Mouse (Mus musculus) Patski (cell line): ENCODE data around the gene Otol1. TPM values are rescaled to one million over a fixed set of nuclear protein-coding genes. Genes with fewer than 3 reads are reported as not detected.

ENCODE experiments used
- ATAC-seq: fragments of 100-300 bp; one replicate; pipeline ENCODE4 v1.8.0; 2021
- CTCF ChIA-PET: fragments of 350-600 bp; sonication (Branson Sonifier 250); formaldehyde crosslinking; loops from one replicate; lab custom pipeline; 2022; ENCODE audit warnings: inconsistent platforms; lab: Charles Lee
- POLR2A ChIA-PET: fragments of 350-600 bp; sonication (Branson Sonifier 250); formaldehyde crosslinking; loops from one replicate; lab custom pipeline; 2022; ENCODE audit warnings: antibody characterized with exemption, inconsistent platforms; lab: Charles Lee
- DNase-seq: peaks from one replicate; pipeline ENCODE4 v3.0.0-alpha.2; 2011; ENCODE audit warnings: low read depth, low spot score
- H3K27me3 ChIP-seq: fragments of 371-371 bp; one replicate; pipeline ENCODE4 v1.5.1; 2021
- CTCF ChIP-seq: fragments of 100-300 bp; IDR thresholded peaks from one replicate; pipeline ENCODE4 v1.5.1; 2021
- in situ Hi-C: fragments of 300-500 bp; cut with MboI; formaldehyde crosslinking; loops from 3 replicates; pipeline ENCODE4 v1.11.1; 2018; ENCODE audit warnings: low pct_unique_long_range_greater_than_20kb, mixed read lengths
- polyA plus RNA-seq: library from polyadenylated mRNA; unstranded; gene quantifications from one replicate; pipeline ENCODE4 v1.2.3, GENCODE M21; 2021

Gene Otol1
- not detected for polyA plus RNA-seq

DNA sequence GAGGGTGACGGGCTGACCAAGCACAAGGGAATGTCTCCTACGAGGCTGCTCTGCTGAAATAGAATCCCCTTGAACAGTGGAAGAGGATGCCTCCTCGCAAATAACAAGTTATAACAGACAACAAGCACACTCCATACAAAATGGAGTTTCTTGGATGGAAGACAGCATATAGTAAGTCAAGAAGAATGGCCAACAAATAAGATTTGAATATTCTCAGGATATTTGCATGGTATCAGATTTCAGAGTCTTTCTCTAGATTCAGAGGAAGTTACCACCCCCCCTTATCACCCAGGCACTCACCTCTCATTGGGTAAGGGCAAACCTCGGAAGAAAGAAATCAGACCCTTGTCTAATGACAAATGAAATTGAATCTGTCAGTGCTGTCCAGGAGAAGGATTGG, at the start of gene Otol1:
Gene Otol1, plus strand, starts transcription at position 301 of the 400 bp plus-strand sequence.
- peaks cover 7% of the 10 kb centered on the region for H3K27me3 ChIP-seq
- DNase-seq (no peak), ATAC-seq (no peak)
- no peak for TF ChIP-seq CTCF
- ChIA-PET CTCF (no interaction called here), POLR2A (no interaction called here)
- in situ Hi-C loops: no loop called here

DNA sequence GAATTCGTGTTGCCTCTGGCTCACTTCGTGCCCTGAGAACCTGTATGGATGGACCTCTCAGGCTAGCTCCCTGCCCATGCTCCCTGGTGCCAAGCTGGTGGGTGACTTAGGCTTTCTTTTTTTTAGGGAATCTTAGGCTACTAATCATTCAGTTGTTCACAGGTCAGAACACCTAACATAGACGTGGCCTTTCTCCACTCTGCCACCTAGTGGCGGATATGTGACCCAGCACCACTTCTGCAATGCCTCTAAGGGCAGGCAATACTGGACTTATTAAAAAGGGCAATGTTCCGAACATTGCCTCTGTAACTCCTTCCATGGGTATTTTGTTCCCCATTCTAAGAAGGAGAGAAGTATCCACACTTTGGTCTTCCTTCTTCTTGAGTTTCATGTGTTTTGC, 45.2 kb upstream of the Otol1 start:
- ChIA-PET CTCF (interaction anchor here (0.6 to 1.6 kb wide), 3 partner anchors 9 to 41 kb away, joined by 3 to 4 read pairs (median 4); no protein-coding TSS in a partner anchor), POLR2A (no interaction called here)
- ATAC-seq: peak; percentile 37
- TF ChIP-seq CTCF: peak; percentile 76
- in situ Hi-C loops: no loop called here
- H3K27me3 ChIP-seq: no peaks in the 10 kb centered on the region
- DNase-seq: no peak

DNA sequence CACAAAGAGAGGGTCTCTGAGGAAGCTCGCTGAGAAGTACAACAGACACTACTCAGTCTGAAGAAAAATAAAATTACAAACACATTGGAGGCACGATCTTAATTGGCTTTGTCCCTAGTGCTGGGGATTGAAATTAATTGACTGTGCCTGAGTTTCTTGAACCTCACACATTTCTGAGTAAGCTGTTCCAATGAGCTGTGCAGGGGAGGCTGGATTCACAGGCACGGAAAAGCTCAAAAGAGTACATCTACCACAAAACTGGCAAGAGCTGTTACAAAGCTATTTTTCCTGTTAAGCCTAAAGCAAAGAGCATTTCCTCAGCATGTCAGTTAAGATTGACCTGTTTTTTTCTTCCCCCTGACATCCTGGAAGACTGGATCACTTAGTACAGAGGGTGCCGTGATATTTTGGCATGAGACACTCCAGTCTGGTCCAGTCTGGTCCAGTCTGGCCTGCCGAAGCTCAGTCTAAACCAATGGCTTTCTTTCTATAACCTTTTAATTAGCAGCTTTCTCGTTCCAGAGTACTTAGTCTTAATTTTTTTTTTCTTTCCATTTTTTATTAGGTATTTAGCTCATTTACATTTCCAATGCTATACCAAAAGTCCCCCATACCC, 35.8 kb upstream of the Otol1 start:
- ATAC-seq: no peak
- in situ Hi-C loops: no loop called here
- POLR2A ChIA-PET: no interaction called here
- CTCF ChIA-PET: interaction anchor here (1.1 kb wide), 1 partner anchor 10 kb away, joined by 4 read pairs; no protein-coding TSS in a partner anchor
- no peak for TF ChIP-seq CTCF
- DNase-seq: no peak
- H3K27me3 ChIP-seq: peaks cover 29% of the 10 kb centered on the region

- no peak for DNase-seq
- TF ChIP-seq CTCF: no peak
- no peak for ATAC-seq
- POLR2A ChIA-PET: no interaction called here
- in situ Hi-C loops: no loop called here
- CTCF ChIA-PET: no interaction called here
- peaks cover 15% of the 10 kb centered on the region for H3K27me3 ChIP-seq
Observed at GRCm38 (mm10) chr3:69978092-69978491, 29.3 kb upstream of the Otol1 start.

DNA sequence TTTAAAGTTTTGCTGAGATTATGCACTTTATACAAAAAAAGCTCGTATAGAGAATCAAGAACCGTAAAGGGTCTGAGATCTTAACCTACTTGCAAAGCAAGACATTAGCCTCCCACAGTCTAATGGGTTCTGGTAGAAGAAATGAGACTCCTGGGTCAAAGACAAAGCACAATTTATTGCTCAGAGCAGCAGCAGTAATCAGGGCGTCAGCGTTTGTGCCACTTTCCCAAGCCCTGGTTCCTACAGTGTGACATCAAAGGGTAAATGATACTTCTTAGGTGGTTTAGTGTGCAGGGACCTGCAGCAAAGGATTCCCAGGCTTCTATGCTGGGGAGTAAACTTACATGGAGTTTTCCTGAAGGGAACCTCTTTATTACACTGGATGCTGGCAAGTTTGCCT, 13.6 kb upstream of the Otol1 start:
- no peak for DNase-seq
- CTCF ChIA-PET: interaction anchor here (1.2 kb wide), 1 partner anchor 10 kb away, joined by 3 read pairs; no protein-coding TSS in a partner anchor
- peaks cover 15% of the 10 kb centered on the region for H3K27me3 ChIP-seq
- POLR2A ChIA-PET: no interaction called here
- in situ Hi-C loops: no loop called here
- no peak for TF ChIP-seq CTCF
- ATAC-seq: no peak

GRCm38 (mm10) chr3:70001540-70001939, 5.9 kb upstream of the Otol1 start:
- no peak for ATAC-seq
- DNase-seq: no peak
- H3K27me3 ChIP-seq: peaks cover 7% of the 10 kb centered on the region
- ChIA-PET CTCF (no interaction called here), POLR2A (no interaction called here)
- in situ Hi-C loops: no loop called here
- TF ChIP-seq CTCF: no peak

DNA sequence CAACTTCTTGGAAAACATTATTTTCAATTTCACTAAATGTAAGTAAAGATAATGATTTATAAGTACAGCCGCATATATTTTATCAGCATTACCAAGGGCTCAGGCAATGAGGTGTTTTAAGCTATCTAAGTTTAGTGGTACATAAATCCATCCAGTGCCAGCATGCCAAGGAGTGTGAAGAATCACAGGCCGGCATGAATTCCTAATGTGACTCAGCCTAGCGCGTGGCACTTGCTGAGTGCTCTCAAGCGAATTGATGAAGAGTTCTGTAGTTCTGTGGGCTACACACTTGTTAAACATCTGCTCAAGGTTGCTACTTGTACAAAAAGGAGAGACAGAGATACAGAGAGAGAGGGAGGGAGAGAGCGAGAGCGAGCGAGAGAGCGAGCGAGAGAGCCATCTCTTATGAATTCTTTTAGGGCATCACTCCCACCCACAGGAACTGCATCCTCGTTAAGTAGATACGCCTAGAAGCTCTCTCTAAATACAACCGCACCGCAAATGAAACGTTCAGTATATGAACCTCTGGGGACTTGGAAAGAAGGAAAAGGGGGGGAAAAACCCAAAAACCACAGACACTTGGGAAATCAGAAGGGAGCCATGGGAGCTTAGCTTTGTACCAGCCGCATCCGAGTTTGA, 4.2 kb upstream of the Otol1 start:
- no peak for ATAC-seq
- CTCF ChIA-PET: interaction anchor here (0.9 to 1.4 kb wide), 4 partner anchors 10 to 41 kb away, joined by 3 to 5 read pairs (median 3); no protein-coding TSS in a partner anchor
- in situ Hi-C loops: no loop called here
- peaks cover 13% of the 10 kb centered on the region for H3K27me3 ChIP-seq
- POLR2A ChIA-PET: no interaction called here
- no peak for TF ChIP-seq CTCF
- no peak for DNase-seq

GRCm38 (mm10) chr3:70003955-70004354, 3.5 kb upstream of the Otol1 start:
- no peak for ATAC-seq
- peaks cover 7% of the 10 kb centered on the region for H3K27me3 ChIP-seq
- in situ Hi-C loops: no loop called here
- ChIA-PET CTCF (interaction anchor here (0.9 to 1.4 kb wide), 4 partner anchors 11 to 42 kb away, joined by 3 to 5 read pairs (median 3); no protein-coding TSS in a partner anchor), POLR2A (no interaction called here)
- DNase-seq: no peak
- TF ChIP-seq CTCF: peak; percentile 36

GRCm38 (mm10) chr3:70004379-70004778, 3.0 kb upstream of the Otol1 start:
- in situ Hi-C loops: no loop called here
- no peak for TF ChIP-seq CTCF
- peaks cover 7% of the 10 kb centered on the region for H3K27me3 ChIP-seq
- DNase-seq (no peak), ATAC-seq (no peak)
- ChIA-PET CTCF (interaction anchor here (1.1 to 1.4 kb wide), 3 partner anchors 23 to 43 kb away, joined by 3 to 5 read pairs (median 3); no protein-coding TSS in a partner anchor), POLR2A (no interaction called here)

DNA sequence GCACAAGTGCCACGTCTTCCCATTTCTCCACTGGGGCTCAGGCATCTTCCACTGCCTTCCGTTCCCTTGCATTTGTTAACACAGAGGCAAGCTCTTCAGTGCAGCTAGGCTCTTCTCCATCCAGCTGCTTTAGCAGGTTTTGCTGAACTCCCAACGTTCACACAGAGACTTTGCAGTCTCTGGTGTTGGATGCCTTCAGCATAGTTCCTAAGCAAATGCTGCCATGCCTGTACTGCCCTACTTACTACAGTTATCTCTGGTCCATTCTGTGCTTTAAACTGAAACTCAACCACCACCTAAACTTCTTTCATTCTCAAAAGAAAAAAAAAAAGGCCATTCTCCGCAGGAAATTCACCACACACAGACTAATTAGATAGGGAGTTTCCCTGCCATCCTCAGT, 5.2 kb downstream of the Otol1 start:
- ChIA-PET CTCF (no interaction called here), POLR2A (no interaction called here)
- DNase-seq (no peak), ATAC-seq (no peak)
- no peak for TF ChIP-seq CTCF
- in situ Hi-C loops: no loop called here
- peaks cover 10% of the 10 kb centered on the region for H3K27me3 ChIP-seq

GRCm38 (mm10) chr3:70026605-70027004, 19.2 kb downstream of the Otol1 start:
- in situ Hi-C loops: no loop called here
- ChIA-PET POLR2A (no interaction called here), CTCF (interaction anchor here (1.3 kb wide), 1 partner anchor 9 kb away, joined by 4 read pairs; no protein-coding TSS in a partner anchor)
- H3K27me3 ChIP-seq: peaks cover 34% of the 10 kb centered on the region
- ATAC-seq (no peak), DNase-seq (no peak)
- TF ChIP-seq CTCF: no peak
